Mouse (Mus musculus) testis, adult 2 months (tissue): ENCODE data around the gene S100a16.

Experiments
- CTCF ChIP-seq: fragments of 200-500 bp; IDR thresholded peaks from 2 replicates; pipeline ENCODE4 v1.5.1; 2012; ENCODE audit warnings: low read depth, mild to moderate bottlenecking, inconsistent platforms, low read length, moderate library complexity; ENCODE audit not compliant: control insufficient read depth, insufficient read depth, insufficient replicate concordance
- POLR2A ChIP-seq: fragments of 200-500 bp; IDR thresholded peaks from 2 replicates; pipeline ENCODE4 v1.6.1; 2012; ENCODE audit warnings: low read depth, mild to moderate bottlenecking, inconsistent platforms, low read length, moderate library complexity; ENCODE audit not compliant: control insufficient read depth

DNA sequence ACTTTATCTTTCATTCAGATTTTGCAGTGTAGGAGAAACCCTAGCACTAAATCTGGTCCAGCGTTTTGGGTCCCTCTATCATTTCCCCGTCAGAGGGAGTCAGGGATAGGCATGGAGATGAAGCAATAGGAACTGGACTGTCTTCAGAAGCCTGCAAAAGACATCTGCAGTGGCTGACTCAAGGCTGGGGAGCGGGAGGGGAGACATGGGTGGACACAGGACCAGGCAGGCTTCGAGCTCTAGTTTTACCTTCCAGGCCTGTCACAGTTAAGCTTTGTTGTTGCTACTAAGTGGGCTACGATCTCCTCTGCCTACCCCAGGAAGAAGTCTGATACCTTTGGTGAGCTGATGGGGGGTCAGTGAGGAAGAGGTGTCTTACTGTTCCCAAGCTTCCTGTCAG is 24.8 kb upstream of the S100a16 start:
- no peak for TF ChIP-seq CTCF
- no peak for TF ChIP-seq POLR2A
